Mouse (Mus musculus) liver, postnatal 0 days (tissue): ENCODE data around the gene Hs3st5. TPM values are rescaled to one million over a fixed set of nuclear protein-coding genes. Genes with fewer than 3 reads are reported as not detected.

Source experiments
- ATAC-seq: fragments of 200-750 bp; cut with Nextera tagmentation; 2 replicates; pipeline ENCODE4 v1.8.0; 2017; ENCODE audit warnings: mild to moderate bottlenecking, moderate library complexity
- DNase-seq: peaks from one replicate; pipeline ENCODE4 v3.0.0-alpha.2; 2016
- H3K27ac ChIP-seq: fragments of 300-500 bp; sonication (generic); 2 replicates; pipeline ENCODE4 v1.5.1; 2014; ENCODE audit warnings: antibody characterized with exemption, moderate library complexity, mild to moderate bottlenecking, low read depth
- H3K27me3 ChIP-seq: fragments of 300-500 bp; sonication (generic); 2 replicates; pipeline ENCODE4 v1.6.1; 2014; ENCODE audit warnings: low read length, control low read depth, mixed read lengths; ENCODE audit not compliant: insufficient read depth
- H3K36me3 ChIP-seq: fragments of 300-500 bp; sonication (generic); replicated peaks from 2 replicates; pipeline ENCODE4 v1.6.1; 2014; ENCODE audit warnings: mild to moderate bottlenecking, control low read depth, low read length, moderate library complexity, mixed read lengths; ENCODE audit not compliant: insufficient read depth
- H3K4me1 ChIP-seq: fragments of 300-500 bp; sonication (generic); 2 replicates; pipeline ENCODE4 v1.6.1; 2014; ENCODE audit warnings: antibody characterized with exemption, mild to moderate bottlenecking, control low read depth; ENCODE audit not compliant: insufficient read depth
- H3K4me2 ChIP-seq: fragments of 300-500 bp; sonication (generic); 2 replicates; pipeline ENCODE4 v1.6.1; 2014; ENCODE audit warnings: low read depth, mild to moderate bottlenecking, low read length, moderate library complexity, mixed read lengths
- H3K4me3 ChIP-seq: fragments of 300-500 bp; sonication (generic); 2 replicates; pipeline ENCODE4 v1.5.1; 2014; ENCODE audit warnings: low read depth, low read length
- H3K9ac ChIP-seq: fragments of 300-500 bp; sonication (generic); replicated peaks from 2 replicates; pipeline ENCODE4 v1.6.1; 2014; ENCODE audit warnings: mild to moderate bottlenecking, moderate library complexity
- H3K9me3 ChIP-seq: fragments of 300-500 bp; sonication (generic); 2 replicates; pipeline ENCODE4 v1.6.1; 2016; ENCODE audit warnings: mild to moderate bottlenecking, control low read depth, low read length, mixed read lengths
- CTCF ChIP-seq: sonication (generic); IDR thresholded peaks from 2 replicates; pipeline ENCODE4 v1.5.1; 2016; ENCODE audit warnings: antibody characterized with exemption, low read depth
- EP300 ChIP-seq: IDR thresholded peaks from 2 replicates; pipeline ENCODE4 v1.6.1; 2016; ENCODE audit warnings: antibody characterized with exemption, low read depth, mild to moderate bottlenecking
- WGBS: fragments of 180-500 bp; shearing (Covaris S2); extraction: QIAGEN DNeasy Blood & Tissue Kit; methylation state at CpG from one replicate; pipeline ENCODE4 v1.1.7; 2014; ENCODE audit not compliant: insufficient replicate concordance; 5-methylcytosine and 5-hydroxymethylcytosine counted together
- polyA plus RNA-seq: library from polyadenylated mRNA; unstranded; fragments of >200 nt; fragmentation: Nextera tagmentation; extraction: Ambion mirVana; gene quantifications from 2 replicates; pipeline ENCODE4 v1.2.1, GENCODE M21; 2015

Gene Hs3st5
- polyA plus RNA-seq, 1 experiment from 2014 or later, result not detected

DNA sequence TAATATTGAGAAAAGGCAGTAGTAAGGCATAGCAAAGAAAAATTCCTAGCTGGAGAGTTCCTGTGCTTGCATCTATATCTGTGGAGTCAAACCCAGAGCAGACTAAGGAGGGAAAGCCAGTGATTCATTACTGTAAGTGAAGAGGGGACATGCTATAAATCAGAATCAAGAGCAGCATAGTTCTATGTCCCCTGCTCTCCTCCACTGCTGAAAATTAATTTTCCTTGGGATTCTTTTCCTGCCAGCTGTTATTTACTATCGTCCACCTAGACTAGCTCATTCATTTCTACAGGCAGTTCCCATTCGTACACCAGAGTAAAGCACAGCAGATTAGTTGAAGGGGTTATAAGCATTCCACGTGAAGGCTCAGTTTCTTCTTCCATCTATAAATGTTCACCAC, 207.4 kb downstream of the Hs3st5 start:
- H3K4me1 ChIP-seq, result no peaks in the 10 kb centered on the region
- WGBS, result 69% methylated on average over 3 of the region's 3 CpGs
- no peak overlapping the region for H3K27ac ChIP-seq
- TF ChIP-seq CTCF, result no peak
- TF ChIP-seq EP300, result no peak
- no peak overlapping the region for H3K9ac ChIP-seq
- no peaks in the 10 kb centered on the region for H3K9me3 ChIP-seq
- no peak for ATAC-seq
- DNase-seq, result no peak
- no peaks in the 10 kb centered on the region for H3K27me3 ChIP-seq
- H3K4me2 ChIP-seq, result no peak overlapping the region
- H3K4me3 ChIP-seq, result no peak overlapping the region
- no peaks in the 10 kb centered on the region for H3K36me3 ChIP-seq

DNA sequence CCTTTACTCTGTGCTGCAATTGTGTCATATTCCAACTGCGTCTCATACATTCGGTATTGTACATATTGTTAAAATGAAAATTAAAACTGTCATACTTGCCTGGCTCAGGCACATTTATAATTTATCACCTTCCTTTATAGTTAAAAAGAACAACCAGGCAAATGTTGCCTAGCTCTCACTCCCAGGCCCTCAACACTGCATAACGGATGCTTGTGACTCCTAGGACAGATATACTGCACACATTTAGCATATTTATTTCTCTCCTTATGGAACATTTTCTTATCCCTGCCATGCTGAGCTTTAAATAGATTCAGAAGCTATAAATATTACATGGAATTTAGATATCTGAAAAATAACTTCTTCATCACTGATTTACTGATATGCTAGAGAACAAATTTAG, 219.6 kb downstream of the Hs3st5 start:
- Histone ChIP-seq H3K4me2 (no peak overlapping the region), H3K36me3 (no peaks in the 10 kb centered on the region), H3K9ac (no peak overlapping the region), H3K27ac (no peak overlapping the region), H3K4me1 (no peaks in the 10 kb centered on the region), H3K27me3 (no peaks in the 10 kb centered on the region), H3K4me3 (no peak overlapping the region), H3K9me3 (no peaks in the 10 kb centered on the region)
- no peak for DNase-seq
- 70% methylated on average over 3 of the region's 3 CpGs for WGBS
- ATAC-seq, result no peak
- TF ChIP-seq CTCF (no peak), EP300 (no peak)

DNA sequence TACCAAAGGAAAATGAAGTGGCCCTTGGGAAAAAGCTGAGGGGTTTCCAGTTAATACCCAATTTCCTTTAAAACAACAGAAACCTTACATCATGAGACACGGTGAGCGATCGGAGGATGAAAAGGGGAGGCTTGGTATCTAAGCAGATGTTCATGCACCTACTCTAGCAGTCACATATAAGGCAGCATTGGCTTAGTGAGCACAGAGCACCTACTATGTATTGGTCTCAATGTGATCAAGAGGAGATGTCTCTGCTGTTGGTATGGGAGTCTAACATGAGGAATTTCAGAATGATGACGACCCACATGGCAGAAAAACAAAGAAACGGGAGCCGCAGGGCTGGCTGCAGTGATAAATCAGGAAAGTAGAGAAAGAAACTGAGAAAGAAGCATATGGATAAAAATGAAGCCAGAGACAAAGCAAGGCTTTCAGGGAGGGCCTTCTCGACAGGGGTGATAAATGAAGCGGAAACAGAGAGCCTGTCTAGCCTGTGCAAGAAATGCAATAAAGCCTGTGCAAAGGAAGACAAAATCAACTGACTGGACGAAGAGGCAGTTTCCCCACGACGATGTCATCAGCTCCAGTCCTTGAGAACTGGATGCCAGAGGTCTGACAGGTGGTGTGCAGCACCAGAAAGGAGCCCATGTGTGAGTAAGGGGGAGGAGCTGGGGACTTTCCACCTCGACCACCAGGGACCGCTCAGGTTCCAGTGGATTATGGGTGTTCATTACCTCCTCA, 222.9 kb downstream of the Hs3st5 start:
- Histone ChIP-seq H3K9ac (no peak overlapping the region), H3K4me1 (no peaks in the 10 kb centered on the region), H3K4me3 (no peak overlapping the region), H3K4me2 (no peak overlapping the region), H3K27ac (no peak overlapping the region), H3K9me3 (no peaks in the 10 kb centered on the region), H3K36me3 (no peaks in the 10 kb centered on the region), H3K27me3 (no peaks in the 10 kb centered on the region)
- DNase-seq (no peak), ATAC-seq (no peak)
- 78% methylated on average over 13 of the region's 13 CpGs for WGBS
- TF ChIP-seq CTCF (no peak), EP300 (no peak)

DNA sequence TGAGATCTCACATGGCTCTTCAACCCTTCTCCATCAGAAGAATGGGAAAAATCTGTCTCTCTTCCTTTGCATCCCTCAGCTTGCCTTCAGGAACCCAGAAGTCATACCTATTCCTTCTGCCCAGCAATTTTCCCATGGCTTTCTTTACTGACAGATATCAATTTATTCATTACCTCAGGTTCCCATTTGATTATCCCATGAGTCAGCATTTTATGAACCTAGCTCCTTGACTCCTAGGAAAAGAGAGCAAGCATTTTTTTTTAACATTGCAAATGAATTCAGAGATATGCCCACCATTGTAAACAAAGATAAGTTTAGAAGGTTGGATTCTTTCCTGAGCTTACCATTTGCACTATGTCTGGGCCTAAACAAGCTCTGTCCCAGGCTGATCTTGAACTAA, 232.8 kb downstream of the Hs3st5 start:
- no peaks in the 10 kb centered on the region for H3K27me3 ChIP-seq
- TF ChIP-seq CTCF, result no peak
- no peak for TF ChIP-seq EP300
- no peaks in the 10 kb centered on the region for H3K9me3 ChIP-seq
- no peaks in the 10 kb centered on the region for H3K4me1 ChIP-seq
- DNase-seq, result no peak
- H3K4me3 ChIP-seq, result no peak overlapping the region
- H3K9ac ChIP-seq, result no peak overlapping the region
- H3K36me3 ChIP-seq, result no peaks in the 10 kb centered on the region
- H3K27ac ChIP-seq, result no peak overlapping the region
- ATAC-seq, result no peak
- no peak overlapping the region for H3K4me2 ChIP-seq

DNA sequence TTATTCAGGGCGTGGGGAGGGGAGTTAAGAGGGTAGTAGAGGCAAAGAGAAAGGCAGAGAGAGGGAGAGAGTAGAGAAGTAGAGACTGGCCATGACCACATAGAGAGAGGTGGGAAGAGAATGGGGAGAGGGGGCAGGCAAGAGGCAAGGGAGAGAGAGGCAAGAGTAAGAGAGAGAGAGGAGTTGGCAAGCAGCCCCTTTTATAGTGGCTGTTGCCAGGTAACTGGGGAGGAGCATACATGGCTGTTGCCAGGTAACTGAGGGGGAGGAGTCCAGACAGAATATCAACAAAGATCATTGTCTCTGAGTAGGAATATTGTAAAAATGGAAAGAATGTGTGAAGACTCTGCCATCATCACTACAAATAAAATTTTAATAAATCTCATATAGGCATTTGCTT, 243.4 kb downstream of the Hs3st5 start:
- Histone ChIP-seq H3K4me1 (no peaks in the 10 kb centered on the region), H3K9ac (no peak overlapping the region), H3K4me3 (no peak overlapping the region), H3K36me3 (no peaks in the 10 kb centered on the region), H3K9me3 (no peaks in the 10 kb centered on the region), H3K4me2 (no peak overlapping the region), H3K27ac (no peak overlapping the region), H3K27me3 (no peaks in the 10 kb centered on the region)
- 44% methylated on average over 1 of the region's 1 CpGs for WGBS
- ATAC-seq (no peak), DNase-seq (no peak)
- TF ChIP-seq EP300 (no peak), CTCF (no peak)

DNA sequence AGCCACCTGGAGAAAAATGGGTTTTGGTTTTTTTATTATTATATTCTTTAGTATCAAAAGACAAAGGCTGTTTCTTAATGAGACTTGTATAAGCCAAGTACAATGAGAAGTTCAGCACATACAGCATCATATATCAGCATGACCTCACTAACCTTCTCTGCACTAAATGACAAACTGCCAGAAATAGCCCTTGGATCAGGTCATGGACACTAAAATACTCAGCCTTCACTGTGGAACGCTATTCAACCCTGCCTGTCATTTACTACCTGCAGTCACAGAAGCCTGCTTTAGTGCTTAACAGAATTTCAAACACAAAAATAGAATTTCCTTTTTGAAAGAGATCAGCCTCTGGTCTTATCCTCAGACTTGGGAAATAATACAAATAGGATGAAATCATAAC, 247.9 kb downstream of the Hs3st5 start:
- H3K27ac ChIP-seq, result no peak overlapping the region
- H3K36me3 ChIP-seq, result no peaks in the 10 kb centered on the region
- whole genome bisulfite sequencing, result 62% methylated on average over 1 of the region's 1 CpGs
- H3K4me2 ChIP-seq, result no peak overlapping the region
- no peak overlapping the region for H3K9ac ChIP-seq
- TF ChIP-seq EP300 (no peak), CTCF (no peak)
- no peaks in the 10 kb centered on the region for H3K27me3 ChIP-seq
- ATAC-seq, result no peak
- H3K9me3 ChIP-seq, result no peaks in the 10 kb centered on the region
- no peak overlapping the region for H3K4me3 ChIP-seq
- no peaks in the 10 kb centered on the region for H3K4me1 ChIP-seq
- no peak for DNase-seq

DNA sequence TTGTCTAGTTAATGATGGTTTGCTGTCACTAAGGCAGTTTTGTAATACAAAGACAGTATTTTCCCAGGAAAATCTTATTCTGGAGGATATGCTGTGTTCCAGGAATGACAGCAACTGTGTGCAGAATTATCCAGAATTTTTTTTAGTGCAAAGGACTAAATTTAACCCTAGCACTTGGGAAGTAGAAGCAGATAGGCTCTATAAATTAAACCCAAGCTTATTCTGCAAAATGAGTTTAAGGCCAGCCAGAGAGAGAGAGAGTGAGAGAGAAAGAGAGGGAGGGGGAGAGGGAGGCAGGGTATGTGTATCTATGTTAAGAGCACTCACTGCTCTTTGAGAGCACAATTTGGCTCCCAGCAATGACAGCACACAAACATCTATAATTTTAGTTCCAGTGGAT, 267.0 kb downstream of the Hs3st5 start:
- Histone ChIP-seq H3K4me3 (no peak overlapping the region), H3K27ac (no peak overlapping the region), H3K36me3 (no peaks in the 10 kb centered on the region), H3K9me3 (no peaks in the 10 kb centered on the region), H3K27me3 (no peaks in the 10 kb centered on the region), H3K4me2 (no peak overlapping the region), H3K4me1 (no peaks in the 10 kb centered on the region), H3K9ac (no peak overlapping the region)
- no peak for ATAC-seq
- DNase-seq, result no peak
- TF ChIP-seq CTCF (no peak), EP300 (no peak)
